Mouse (Mus musculus): ENCODE results near the gene Lck. TPM values are rescaled to one million over a fixed set of nuclear protein-coding genes. Genes with fewer than 3 reads are reported as not detected.
A peak's percentile ranks its signal among the peaks of the same experiment; 100 is the strongest.

Gene Lck
- total and polyA plus RNA-seq, 2 experiments from 2014 or later, result 17.5 to 20.7 TPM

DNA sequence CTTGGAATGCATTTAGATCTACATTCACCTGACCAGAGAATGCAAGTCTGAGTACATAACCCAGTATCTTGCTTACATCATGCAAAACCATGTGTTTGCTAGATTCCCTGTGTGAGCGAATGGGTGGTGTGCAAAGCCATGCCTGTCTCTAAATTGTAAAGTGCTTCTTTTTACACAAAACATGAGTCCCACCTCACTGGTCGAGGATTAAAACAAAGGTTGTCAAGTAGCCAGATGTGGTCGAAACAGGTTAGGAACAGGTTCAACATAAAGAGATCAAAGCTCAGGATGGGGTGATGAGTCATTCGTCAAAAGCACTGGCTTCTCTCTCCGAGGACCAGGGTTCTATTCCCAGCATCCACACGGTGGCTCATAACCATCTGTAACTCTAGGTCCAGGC is 8.3 kb downstream of the Lck start:
- Histone ChIP-seq H3K4me2 (ENCODE audit: low read depth, low read length, poor library complexity, severe bottlenecking) (no peak overlapping the region), H3K9ac (replicated peaks; ENCODE audit: low read length, poor library complexity, severe bottlenecking) (no peak overlapping the region), H3K27ac (ENCODE audit: low read depth, low read length) (no peak overlapping the region), H3K27me3 (ENCODE audit: insufficient read depth, low read length) (no peaks in the 10 kb centered on the region), H3K9me3 (ENCODE audit: low read length) (no peaks in the 10 kb centered on the region), H3K36me3 (ENCODE audit: insufficient read depth, low read length) (no peaks in the 10 kb centered on the region), H3K4me3 (ENCODE audit: low read depth, low read length) (no peak overlapping the region), H3K4me1 (ENCODE audit: insufficient read depth, low read length) (no peaks in the 10 kb centered on the region)
- TF ChIP-seq CTCF (IDR thresholded peaks at IDR 0.05), result no peak
- ATAC-seq (ENCODE audit: low FRiP score) (no peak), DNase-seq (ENCODE audit: low spot score) (no peak)
- 85% methylated on average over 6 of the region's 6 CpGs for WGBS

- Histone ChIP-seq H3K9me3 (ENCODE audit: low read length) (no peaks in the 10 kb centered on the region), H3K36me3 (ENCODE audit: insufficient read depth, low read length) (no peaks in the 10 kb centered on the region), H3K4me2 (ENCODE audit: low read depth, low read length, poor library complexity, severe bottlenecking) (no peak overlapping the region), H3K4me1 (ENCODE audit: insufficient read depth, low read length) (no peaks in the 10 kb centered on the region), H3K9ac (replicated peaks; ENCODE audit: low read length, poor library complexity, severe bottlenecking) (no peak overlapping the region), H3K27me3 (ENCODE audit: insufficient read depth, low read length) (no peaks in the 10 kb centered on the region), H3K4me3 (ENCODE audit: low read depth, low read length) (no peak overlapping the region), H3K27ac (ENCODE audit: low read depth, low read length) (no peak overlapping the region)
- ATAC-seq (ENCODE audit: low FRiP score), result no peak
- TF ChIP-seq CTCF (IDR thresholded peaks at IDR 0.05), result no peak
- 80% methylated on average over 8 of the region's 8 CpGs for WGBS
- DNase-seq (ENCODE audit: low spot score), result no peak
These were observed 9.7 kb downstream of the Lck start for GRCm38 (mm10) chr4:129563718-129564117.

DNA sequence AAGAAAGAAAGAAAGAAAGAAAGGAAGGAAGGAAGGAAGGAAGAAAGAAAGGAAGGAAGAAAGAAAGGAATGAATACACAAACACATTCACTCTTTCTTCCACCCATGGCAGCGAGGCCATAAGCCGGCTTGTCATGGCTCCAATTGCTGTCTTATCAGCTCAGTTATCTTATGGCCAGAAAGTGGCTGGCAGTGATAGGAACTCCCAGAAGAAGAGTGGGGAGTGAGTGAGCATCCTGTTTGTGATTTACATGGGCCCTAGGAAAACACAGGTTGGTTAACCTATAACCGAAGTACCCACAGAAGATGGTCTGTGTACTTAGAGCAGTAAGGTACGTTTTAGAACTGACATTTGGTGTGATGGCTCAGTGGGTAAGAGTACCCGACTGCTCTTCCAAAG is 12.3 kb downstream of the Lck start:
- H3K9ac ChIP-seq (replicated peaks; ENCODE audit: low read length, poor library complexity, severe bottlenecking), result no peak overlapping the region
- no peak for ATAC-seq (ENCODE audit: low FRiP score)
- no peak for DNase-seq (ENCODE audit: low spot score)
- no peak overlapping the region for H3K4me3 ChIP-seq (ENCODE audit: low read depth, low read length)
- H3K27me3 ChIP-seq (ENCODE audit: insufficient read depth, low read length), result no peaks in the 10 kb centered on the region
- H3K27ac ChIP-seq (ENCODE audit: low read depth, low read length), result no peak overlapping the region
- H3K36me3 ChIP-seq (ENCODE audit: insufficient read depth, low read length), result no peaks in the 10 kb centered on the region
- H3K4me1 ChIP-seq (ENCODE audit: insufficient read depth, low read length), result no peaks in the 10 kb centered on the region; the same call in 1 of the 2 replicates
- no peaks in the 10 kb centered on the region for H3K9me3 ChIP-seq (ENCODE audit: low read length)
- H3K4me2 ChIP-seq (ENCODE audit: low read depth, low read length, poor library complexity, severe bottlenecking), result no peak overlapping the region
- no peak for TF ChIP-seq CTCF (IDR thresholded peaks at IDR 0.05)
- WGBS, result 90% methylated on average over 5 of the region's 5 CpGs

GRCm38 (mm10) chr4:129558321-129558955 is 15.0 kb downstream of the Lck start:
- no peak for TF ChIP-seq CTCF (IDR thresholded peaks at IDR 0.05)
- Histone ChIP-seq H3K27ac (ENCODE audit: low read depth, low read length) (no peak overlapping the region), H3K4me1 (ENCODE audit: insufficient read depth, low read length) (peaks cover 5% of the 10 kb centered on the region; the same call in 1 of the 2 replicates), H3K27me3 (ENCODE audit: insufficient read depth, low read length) (no peaks in the 10 kb centered on the region), H3K9ac (replicated peaks; ENCODE audit: low read length, poor library complexity, severe bottlenecking) (no peak overlapping the region), H3K4me2 (ENCODE audit: low read depth, low read length, poor library complexity, severe bottlenecking) (no peak overlapping the region), H3K4me3 (ENCODE audit: low read depth, low read length) (no peak overlapping the region), H3K36me3 (ENCODE audit: insufficient read depth, low read length) (no peaks in the 10 kb centered on the region), H3K9me3 (ENCODE audit: low read length) (no peaks in the 10 kb centered on the region)
- ATAC-seq (ENCODE audit: low FRiP score), result no peak
- 91% methylated on average over 12 of the region's 12 CpGs for WGBS
- no peak for DNase-seq (ENCODE audit: low spot score)

DNA sequence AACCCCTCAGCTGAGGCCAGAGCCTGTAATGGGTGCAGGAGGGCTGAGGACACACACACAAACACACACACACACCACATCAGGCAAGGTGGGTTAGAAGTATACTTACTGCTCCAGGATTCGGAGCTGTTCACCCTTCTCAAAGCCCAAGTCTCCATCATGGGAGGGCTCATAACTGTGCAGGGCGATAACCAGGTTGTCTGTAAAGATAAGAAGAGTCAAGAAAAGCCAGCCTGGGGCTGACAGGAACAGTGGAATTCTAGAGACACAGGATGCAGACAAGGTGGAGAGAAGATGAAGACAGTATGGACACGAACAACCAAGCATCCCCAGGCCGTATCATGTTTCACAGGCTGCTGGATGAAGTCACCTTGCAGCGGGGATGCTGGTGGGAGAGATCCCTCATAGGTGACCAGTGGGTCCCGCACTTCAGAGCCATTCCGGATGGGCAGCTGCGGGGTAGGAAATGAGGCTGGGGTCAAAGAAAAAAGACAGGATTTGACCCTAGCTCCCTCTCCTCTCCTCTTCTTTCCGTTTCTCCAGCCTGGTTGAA is 16.1 kb downstream of the Lck start:
- Histone ChIP-seq H3K36me3 (ENCODE audit: insufficient read depth, low read length) (no peaks in the 10 kb centered on the region), H3K27ac (ENCODE audit: low read depth, low read length) (0 out of 2 replicates have a peak overlapping the region, but pooled peaks have one; percentile 82), H3K9ac (replicated peaks; ENCODE audit: low read length, poor library complexity, severe bottlenecking) (peak overlapping the region; percentile 61; the same call in 1 of the 2 replicates), H3K9me3 (ENCODE audit: low read length) (no peaks in the 10 kb centered on the region), H3K4me2 (ENCODE audit: low read depth, low read length, poor library complexity, severe bottlenecking) (no peak overlapping the region), H3K4me1 (ENCODE audit: insufficient read depth, low read length) (peaks cover 5% of the 10 kb centered on the region; the same call in 1 of the 2 replicates), H3K4me3 (ENCODE audit: low read depth, low read length) (no peak overlapping the region), H3K27me3 (ENCODE audit: insufficient read depth, low read length) (no peaks in the 10 kb centered on the region)
- TF ChIP-seq CTCF (IDR thresholded peaks at IDR 0.05), result no peak
- 83% methylated on average over 9 of the region's 9 CpGs for WGBS
- DNase-seq (ENCODE audit: low spot score) (no peak), ATAC-seq (ENCODE audit: low FRiP score) (no peak)

- Histone ChIP-seq H3K9me3 (ENCODE audit: low read length) (no peaks in the 10 kb centered on the region), H3K4me2 (ENCODE audit: low read depth, low read length, poor library complexity, severe bottlenecking) (peak overlapping the region; percentile 88), H3K36me3 (ENCODE audit: insufficient read depth, low read length) (no peaks in the 10 kb centered on the region), H3K4me1 (ENCODE audit: insufficient read depth, low read length) (peaks cover 5% of the 10 kb centered on the region; the same call in 1 of the 2 replicates), H3K27ac (ENCODE audit: low read depth, low read length) (peak overlapping the region; percentile 82), H3K4me3 (ENCODE audit: low read depth, low read length) (peak overlapping the region; percentile 45), H3K27me3 (ENCODE audit: insufficient read depth, low read length) (no peaks in the 10 kb centered on the region), H3K9ac (replicated peaks; ENCODE audit: low read length, poor library complexity, severe bottlenecking) (peak overlapping the region; percentile 61)
- DNase-seq (ENCODE audit: low spot score) (peak; percentile 92), ATAC-seq (ENCODE audit: low FRiP score) (peak; percentile 82)
- no peak for TF ChIP-seq CTCF (IDR thresholded peaks at IDR 0.05)
- 6% methylated on average over 32 of the region's 33 CpGs for WGBS
These were observed 16.8 kb downstream of the Lck start for GRCm38 (mm10) chr4:129556532-129557223.
